Mouse (Mus musculus): ENCODE measurements around the gene Krr1. TPM values are rescaled to one million over a fixed set of nuclear protein-coding genes. Genes with fewer than 3 reads are reported as not detected.

The Krr1 gene
- polyA plus RNA-seq, 1 experiment from 2014 or later = 53.9 TPM

DNA sequence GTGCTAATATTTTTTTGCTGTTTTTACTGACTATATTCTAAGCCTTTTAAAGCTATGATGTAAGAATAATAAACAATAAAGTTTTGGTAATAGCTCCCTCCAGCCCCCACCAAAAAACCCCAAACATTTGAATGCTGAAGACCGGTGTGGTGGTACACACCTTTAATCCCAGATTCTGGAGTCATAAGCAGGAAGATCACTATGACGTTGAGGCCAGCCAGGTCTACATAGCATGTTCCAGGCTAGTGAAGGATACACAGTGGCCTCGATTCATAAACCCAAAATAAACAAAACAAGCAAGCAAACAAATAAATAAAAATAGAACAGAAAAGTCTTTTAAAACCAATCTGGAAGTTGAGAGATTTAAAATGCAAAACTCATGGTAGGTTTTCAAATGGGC is 535 bp upstream of the Krr1 start:
- H3K27ac ChIP-seq (ENCODE audit: low read depth) = no peak overlapping the region
- 80% methylated on average over 3 of the region's 3 CpGs for WGBS
- peaks cover 8% of the 10 kb centered on the region; the same call in 1 of the 2 replicates for H3K36me3 ChIP-seq (ENCODE audit: insufficient read depth)
- no peak overlapping the region for H3K4me3 ChIP-seq (ENCODE audit: low read depth, low read length)
- DNase-seq = no peak
- peaks cover 4% of the 10 kb centered on the region; the same call in 1 of the 2 replicates for H3K4me1 ChIP-seq (ENCODE audit: insufficient read depth)
- no peak for TF ChIP-seq CTCF (IDR thresholded peaks at IDR 0.05; ENCODE audit: low read depth)
- peak; percentile 19; the same call in 1 of the 2 replicates for ATAC-seq (ENCODE audit: insufficient read depth)
- H3K9me3 ChIP-seq (ENCODE audit: low read depth, low read length) = no peaks in the 10 kb centered on the region
- H3K4me2 ChIP-seq = peak overlapping the region; percentile 13
- no peaks in the 10 kb centered on the region for H3K27me3 ChIP-seq (ENCODE audit: insufficient read depth, low read length)
- no peak overlapping the region for H3K9ac ChIP-seq

DNA sequence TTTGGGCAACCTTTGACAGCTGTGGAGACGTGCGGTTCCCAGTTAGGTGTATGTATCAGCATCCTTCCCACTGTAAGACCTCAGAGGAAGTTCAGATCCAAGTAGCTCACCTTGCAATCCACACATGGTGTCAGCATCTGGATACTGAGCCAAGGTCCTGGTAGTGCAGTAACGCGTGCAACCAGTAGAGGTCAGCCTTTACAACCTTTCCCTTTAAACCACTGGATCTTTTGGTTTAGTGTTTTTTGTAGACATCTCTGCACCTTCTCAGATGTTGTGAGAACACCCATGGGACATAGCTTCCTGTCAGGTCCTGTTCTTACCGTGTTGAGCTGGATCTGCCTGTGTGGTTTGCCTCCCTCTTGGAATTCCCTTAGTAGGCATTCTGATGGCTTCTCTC is 5.1 kb downstream of the Krr1 start:
- no peak overlapping the region for H3K4me3 ChIP-seq (ENCODE audit: low read depth, low read length)
- H3K27me3 ChIP-seq (ENCODE audit: insufficient read depth, low read length) = no peaks in the 10 kb centered on the region
- H3K9ac ChIP-seq = no peak overlapping the region
- no peak overlapping the region for H3K4me2 ChIP-seq
- H3K27ac ChIP-seq (ENCODE audit: low read depth) = no peak overlapping the region
- peak; percentile 95 for TF ChIP-seq CTCF (IDR thresholded peaks at IDR 0.05; ENCODE audit: low read depth)
- H3K9me3 ChIP-seq (ENCODE audit: low read depth, low read length) = no peaks in the 10 kb centered on the region
- peaks cover 4% of the 10 kb centered on the region; the same call in 1 of the 2 replicates for H3K4me1 ChIP-seq (ENCODE audit: insufficient read depth)
- H3K36me3 ChIP-seq (ENCODE audit: insufficient read depth) = peaks cover 50% of the 10 kb centered on the region
- ATAC-seq (ENCODE audit: insufficient read depth) (no peak), DNase-seq (peak; percentile 82)
- WGBS = 38% methylated on average over 5 of the region's 5 CpGs

DNA sequence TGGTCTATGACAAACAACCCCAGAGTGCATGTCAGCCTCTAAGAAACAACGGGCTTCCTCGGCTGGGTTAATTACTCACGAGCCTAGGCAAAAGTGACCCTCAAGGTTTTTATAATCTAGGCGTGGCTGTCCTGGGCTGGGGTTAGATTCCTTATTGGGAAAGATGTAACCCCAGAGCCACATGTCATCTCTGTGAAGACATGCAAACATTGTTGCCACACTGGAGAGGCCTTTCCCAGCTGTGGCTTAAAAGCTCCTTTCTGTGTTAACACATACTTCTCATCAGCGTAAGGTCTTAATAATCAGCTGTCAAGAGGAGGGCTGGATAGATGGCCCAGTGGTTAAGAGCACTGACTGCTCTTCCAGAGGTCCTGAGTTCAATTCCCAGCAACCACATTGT is 10.6 kb downstream of the Krr1 start:
- Histone ChIP-seq H3K27ac (ENCODE audit: low read depth) (no peak overlapping the region), H3K4me2 (no peak overlapping the region), H3K4me1 (ENCODE audit: insufficient read depth) (no peaks in the 10 kb centered on the region), H3K4me3 (ENCODE audit: low read depth, low read length) (no peak overlapping the region), H3K9ac (no peak overlapping the region), H3K36me3 (ENCODE audit: insufficient read depth) (peaks cover 86% of the 10 kb centered on the region), H3K27me3 (ENCODE audit: insufficient read depth, low read length) (no peaks in the 10 kb centered on the region), H3K9me3 (ENCODE audit: low read depth, low read length) (no peaks in the 10 kb centered on the region)
- 84% methylated on average over 5 of the region's 5 CpGs for WGBS
- DNase-seq (no peak), ATAC-seq (ENCODE audit: insufficient read depth) (no peak)
- TF ChIP-seq CTCF (IDR thresholded peaks at IDR 0.05; ENCODE audit: low read depth) = no peak

DNA sequence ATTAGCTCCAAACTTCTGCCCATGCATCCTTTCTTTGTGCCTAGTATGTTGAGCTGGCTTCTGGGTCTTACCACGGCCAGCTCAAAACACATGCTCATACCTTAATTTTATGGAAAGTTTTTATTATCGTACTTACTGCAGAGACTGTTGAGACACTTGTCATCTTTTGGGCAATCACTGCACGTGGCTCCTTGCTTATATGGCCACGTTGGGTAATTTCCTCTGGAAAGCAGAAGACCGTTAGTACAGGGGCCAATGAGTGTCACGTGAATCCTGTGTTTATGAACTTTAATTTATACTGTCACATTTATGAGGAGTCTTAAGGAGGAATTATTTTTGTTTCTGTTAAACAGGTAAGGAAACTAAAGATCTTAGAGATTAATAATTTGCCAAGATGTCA is 14.0 kb downstream of the Krr1 start:
- Histone ChIP-seq H3K9me3 (ENCODE audit: low read depth, low read length) (no peaks in the 10 kb centered on the region), H3K27me3 (ENCODE audit: insufficient read depth, low read length) (no peaks in the 10 kb centered on the region), H3K4me1 (ENCODE audit: insufficient read depth) (no peaks in the 10 kb centered on the region), H3K4me2 (no peak overlapping the region), H3K27ac (ENCODE audit: low read depth) (no peak overlapping the region), H3K4me3 (ENCODE audit: low read depth, low read length) (no peak overlapping the region), H3K9ac (no peak overlapping the region), H3K36me3 (ENCODE audit: insufficient read depth) (peaks cover 57% of the 10 kb centered on the region)
- 84% methylated on average over 6 of the region's 6 CpGs for WGBS
- TF ChIP-seq CTCF (IDR thresholded peaks at IDR 0.05; ENCODE audit: low read depth) = no peak
- no peak for DNase-seq
- ATAC-seq (ENCODE audit: insufficient read depth) = no peak

DNA sequence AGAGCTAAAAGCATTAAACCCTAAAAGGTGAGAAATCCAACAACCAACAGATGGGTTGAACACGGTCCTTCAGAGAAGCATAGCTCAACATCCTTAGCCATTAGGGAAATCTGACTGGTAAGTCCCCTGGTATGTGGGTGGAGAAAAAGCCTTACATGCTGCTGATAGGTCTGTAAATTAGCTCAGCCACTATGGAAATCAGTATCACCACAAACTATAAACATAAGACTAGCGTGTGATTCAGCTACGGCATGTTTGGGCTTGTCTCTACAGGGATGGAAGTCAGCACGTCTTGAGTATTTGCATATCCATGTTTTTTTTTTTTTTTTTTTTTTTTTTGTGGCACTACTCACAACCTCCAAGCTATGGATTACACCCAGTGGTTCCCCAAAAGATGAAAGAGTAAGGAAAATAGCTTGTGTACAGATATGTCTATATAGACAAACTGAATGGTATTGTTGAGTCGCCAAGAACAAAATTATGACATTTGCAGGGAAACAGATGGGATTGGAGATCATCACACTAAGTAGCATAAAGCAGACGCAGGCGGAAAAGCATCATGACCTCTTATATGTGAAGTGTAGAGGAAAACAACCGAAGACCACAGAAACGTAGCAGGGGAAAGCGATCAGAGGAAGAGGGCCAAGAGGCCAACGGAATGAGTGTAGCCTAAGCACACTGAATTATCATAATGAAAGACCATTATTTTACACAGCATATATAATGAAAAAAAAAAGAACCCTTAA is 23.5 kb downstream of the Krr1 start:
- ATAC-seq (ENCODE audit: insufficient read depth) = no peak
- WGBS = 87% methylated on average over 11 of the region's 11 CpGs
- Histone ChIP-seq H3K4me1 (ENCODE audit: insufficient read depth) (no peaks in the 10 kb centered on the region), H3K4me2 (no peak overlapping the region), H3K27ac (ENCODE audit: low read depth) (no peak overlapping the region), H3K4me3 (ENCODE audit: low read depth, low read length) (no peak overlapping the region), H3K27me3 (ENCODE audit: insufficient read depth, low read length) (no peaks in the 10 kb centered on the region), H3K36me3 (ENCODE audit: insufficient read depth) (no peaks in the 10 kb centered on the region), H3K9ac (no peak overlapping the region), H3K9me3 (ENCODE audit: low read depth, low read length) (no peaks in the 10 kb centered on the region)
- no peak for TF ChIP-seq CTCF (IDR thresholded peaks at IDR 0.05; ENCODE audit: low read depth)
- no peak for DNase-seq

DNA sequence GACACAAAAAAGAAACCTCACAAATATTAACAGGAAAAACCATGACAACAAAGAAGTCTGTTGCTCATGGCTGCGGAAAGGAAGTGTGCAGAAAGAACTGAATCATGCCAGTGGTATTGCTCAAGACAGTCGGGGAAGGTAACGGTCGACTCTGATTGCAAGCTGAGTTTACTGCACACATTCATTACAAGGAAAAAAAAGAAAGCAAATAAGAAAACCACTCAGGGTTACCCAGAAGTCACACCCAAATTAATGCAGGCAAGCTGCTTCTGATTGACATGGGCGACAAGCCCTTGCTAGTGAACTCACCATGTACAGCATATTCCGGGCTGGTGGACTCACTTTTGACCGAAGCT is 24.1 kb downstream of the Krr1 start:
- Histone ChIP-seq H3K9me3 (ENCODE audit: low read depth, low read length) (no peaks in the 10 kb centered on the region), H3K4me1 (ENCODE audit: insufficient read depth) (no peaks in the 10 kb centered on the region), H3K27ac (ENCODE audit: low read depth) (no peak overlapping the region), H3K4me2 (no peak overlapping the region), H3K9ac (no peak overlapping the region), H3K27me3 (ENCODE audit: insufficient read depth, low read length) (no peaks in the 10 kb centered on the region), H3K4me3 (ENCODE audit: low read depth, low read length) (no peak overlapping the region), H3K36me3 (ENCODE audit: insufficient read depth) (no peaks in the 10 kb centered on the region)
- DNase-seq (no peak), ATAC-seq (ENCODE audit: insufficient read depth) (no peak)
- no peak for TF ChIP-seq CTCF (IDR thresholded peaks at IDR 0.05; ENCODE audit: low read depth)
- 87% methylated on average over 7 of the region's 7 CpGs for WGBS

DNA sequence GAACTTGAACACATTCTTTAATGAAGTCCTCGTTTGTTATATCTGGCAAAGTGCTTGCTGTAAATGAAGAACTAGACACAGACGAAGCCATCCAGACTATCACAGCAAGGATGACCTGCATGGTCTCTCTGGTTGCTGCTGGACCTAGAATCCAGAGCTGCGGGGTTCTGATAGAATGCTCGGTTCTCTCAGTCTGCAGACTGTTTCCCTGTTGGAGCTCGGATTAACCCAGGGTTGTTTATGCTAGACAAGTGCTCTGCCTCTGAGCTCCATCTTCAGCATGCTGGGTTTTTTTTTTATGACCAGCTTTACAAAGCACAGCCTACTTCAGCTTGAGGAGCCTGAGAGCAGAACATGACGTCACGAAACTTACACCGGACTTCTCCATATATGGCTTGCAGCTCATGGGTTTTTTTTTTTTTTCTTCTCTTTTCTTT is 24.5 kb downstream of the Krr1 start:
- no peak overlapping the region for H3K4me3 ChIP-seq (ENCODE audit: low read depth, low read length)
- DNase-seq = peak; percentile 44
- H3K36me3 ChIP-seq (ENCODE audit: insufficient read depth) = no peaks in the 10 kb centered on the region
- H3K27ac ChIP-seq (ENCODE audit: low read depth) = no peak overlapping the region
- no peaks in the 10 kb centered on the region for H3K27me3 ChIP-seq (ENCODE audit: insufficient read depth, low read length)
- 57% methylated on average over 8 of the region's 8 CpGs for WGBS
- no peak for TF ChIP-seq CTCF (IDR thresholded peaks at IDR 0.05; ENCODE audit: low read depth)
- H3K9ac ChIP-seq = no peak overlapping the region
- no peak for ATAC-seq (ENCODE audit: insufficient read depth)
- no peaks in the 10 kb centered on the region for H3K9me3 ChIP-seq (ENCODE audit: low read depth, low read length)
- no peak overlapping the region for H3K4me2 ChIP-seq
- H3K4me1 ChIP-seq (ENCODE audit: insufficient read depth) = no peaks in the 10 kb centered on the region

All from lung, embryonic 14.5 days (tissue).